Mouse (Mus musculus) liver, embryonic 14.5 days (tissue): ENCODE data around the gene Bcl11a.

Source experiments
- CTCF ChIP-seq: IDR thresholded peaks from 2 replicates; pipeline ENCODE4 v1.5.1; 2016; ENCODE audit warnings: antibody characterized with exemption, low read depth, control low read depth
- EP300 ChIP-seq: IDR thresholded peaks from 2 replicates; pipeline ENCODE4 v1.6.1; 2016; ENCODE audit warnings: antibody characterized with exemption, low read depth

GRCm38 (mm10) chr11:24099215-24099614 lies 21.4 kb downstream of the Bcl11a start:
- TF ChIP-seq CTCF (no peak), EP300 (no peak)
